24 mouse cellular contexts compared by ENCODE assay signal in the genomic region with DNA sequence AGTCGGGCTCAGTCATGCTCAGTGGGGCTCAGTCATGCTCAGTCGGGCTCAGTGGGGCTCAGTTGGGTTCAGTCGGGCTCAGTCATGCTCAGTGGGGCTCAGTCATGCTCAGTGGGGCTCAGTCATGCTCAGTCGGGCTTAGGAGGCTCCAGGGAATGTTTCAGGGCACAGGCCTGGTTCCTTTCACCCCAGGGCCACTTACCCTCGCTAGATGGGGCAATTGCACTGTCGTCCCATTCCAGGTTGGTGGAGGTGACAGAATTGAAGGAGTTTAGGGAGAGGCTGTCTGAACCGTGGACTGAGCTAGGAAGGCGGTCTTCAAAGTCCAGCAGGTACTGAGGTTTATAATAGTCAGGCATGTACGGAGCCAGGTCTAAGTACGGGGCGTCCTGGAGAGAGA. TPM values are rescaled to one million over a fixed set of nuclear protein-coding genes. Genes with fewer than 3 reads are reported as not detected.
DNase-seq lines count a peak whose midpoint lies in the region; ATAC-seq and TF ChIP-seq lines count a peak whose summit lies in the region.
"Had no signal": no experiment of that assay in that cellular context is flagged by ENCODE, and none has a peak within 500 bp of the region (broad histone marks: within the 10 kb centered on the region; RNA-seq: fewer than 3 reads in every experiment).

No protein-coding gene starts in this region.

- no peak for ATAC-seq in kidney, postnatal 0 days (replicated peaks; ENCODE audit: low FRiP score, low read depth)
- ATAC-seq in kidney, embryonic 15.5 days (replicated peaks; ENCODE audit: low FRiP score), result no peak
- ATAC-seq in lung, postnatal 0 days, result no peak
- ATAC-seq in stomach, postnatal 0 days (ENCODE audit: low FRiP score, low TSS enrichment), result no peak
- ATAC-seq: CD4-positive, CD25-positive, alpha-beta regulatory T cell, adult 4 months; forebrain, embryonic 13.5 days; hindbrain, embryonic 16.5 days had no signal

- H3K9ac ChIP-seq in kidney, postnatal 0 days (ENCODE audit: low read depth, low read length), result no peak overlapping the region
- H3K9ac ChIP-seq in kidney, embryonic 15.5 days, result no peak overlapping the region
- no peak overlapping the region for H3K9ac ChIP-seq in lung, postnatal 0 days (replicated peaks; ENCODE audit: low read depth)
- no peak overlapping the region for H3K9ac ChIP-seq in stomach, postnatal 0 days (ENCODE audit: low read length)
- H3K9ac ChIP-seq: embryonic facial prominence, embryonic 12.5 days; forebrain, embryonic 13.5 days; heart, embryonic 13.5 days; hindbrain, embryonic 12.5 days had no signal

- 0 out of 2 replicates have a peak, but pooled peaks have one; percentile 1 for TF ChIP-seq CTCF in cerebellum, adult 2 months (IDR thresholded peaks at IDR 0.05; ENCODE audit: borderline replicate concordance, insufficient read depth, low read depth, low read length)
- peak; percentile 49 for TF ChIP-seq CTCF in kidney, postnatal 0 days (IDR thresholded peaks at IDR 0.05; ENCODE audit: low read depth)
- TF ChIP-seq CTCF in lung, adult 2 months (IDR thresholded peaks at IDR 0.05; ENCODE audit: insufficient read depth, low read length), result peak; percentile 7; the same call in 1 of the 2 replicates
- TF ChIP-seq CTCF in lung, postnatal 0 days (IDR thresholded peaks at IDR 0.05), result no peak; the same call in 1 of the 2 replicates
- TF ChIP-seq CTCF in stomach, postnatal 0 days (IDR thresholded peaks at IDR 0.05; ENCODE audit: low read depth), result 0 out of 2 replicates have a peak, but pooled peaks have one; percentile 13

- peaks cover 24% of the 10 kb centered on the region for H3K4me1 ChIP-seq in cerebellum, adult 2 months (ENCODE audit: control insufficient read depth, insufficient read depth, low read length)
- peaks cover 11% of the 10 kb centered on the region for H3K4me1 ChIP-seq in kidney, postnatal 0 days (replicated peaks; ENCODE audit: insufficient read depth, low read length)
- peaks cover 21% of the 10 kb centered on the region for H3K4me1 ChIP-seq in kidney, embryonic 15.5 days
- H3K4me1 ChIP-seq in lung, adult 2 months (ENCODE audit: control insufficient read depth, insufficient read depth, low read length), result peaks cover 5% of the 10 kb centered on the region; the same call in 1 of the 2 replicates
- H3K4me1 ChIP-seq in lung, postnatal 0 days (ENCODE audit: insufficient read depth, low read depth, low read length), result peaks cover 2% of the 10 kb centered on the region; the same call in 1 of the 2 replicates
- H3K4me1 ChIP-seq in stomach, postnatal 0 days (replicated peaks; ENCODE audit: control insufficient read depth, insufficient read depth), result no peaks in the 10 kb centered on the region
- H3K4me1 ChIP-seq in forebrain, embryonic 10.5 days, result peaks cover 21% of the 10 kb centered on the region

- no peak overlapping the region for H3K4me3 ChIP-seq in cerebellum, adult 2 months (replicated peaks; ENCODE audit: insufficient read depth, low read depth, low read length)
- no peak overlapping the region for H3K4me3 ChIP-seq in kidney, postnatal 0 days (replicated peaks; ENCODE audit: low read depth, low read length)
- no peak overlapping the region for H3K4me3 ChIP-seq in kidney, embryonic 15.5 days (replicated peaks)
- H3K4me3 ChIP-seq in lung, adult 2 months (replicated peaks; ENCODE audit: extremely low read depth, low read depth, low read length), result no peak overlapping the region
- H3K4me3 ChIP-seq in lung, postnatal 0 days (ENCODE audit: low read depth, low read length), result no peak overlapping the region
- no peak overlapping the region for H3K4me3 ChIP-seq in stomach, postnatal 0 days (ENCODE audit: low read depth, low read length)
- no peak overlapping the region for H3K4me3 ChIP-seq in forebrain, embryonic 10.5 days
- H3K4me3 ChIP-seq: embryonic facial prominence, embryonic 12.5 days; forebrain, embryonic 13.5 days; gastrocnemius, adult 2 months; heart, embryonic 13.5 days; hindbrain, embryonic 12.5 days had no signal

- no peak for DNase-seq in cerebellum, adult 2 months
- DNase-seq in cerebellum, postnatal 25 days, result no peak
- DNase-seq in kidney, postnatal 0 days (ENCODE audit: low spot score), result no peak
- DNase-seq in lung, adult 2 months, result no peak
- no peak for DNase-seq in lung, postnatal 0 days (ENCODE audit: low spot score)
- DNase-seq in stomach, postnatal 0 days (ENCODE audit: low spot score), result no peak
- DNase-seq in forebrain, embryonic 10.5 days (ENCODE audit: extremely low spot score, low spot score), result no peak
- DNase-seq: adrenal gland, adult 8-10 months; adrenal gland, postnatal 36 days; B cell, adult 2 months; cerebellum, adult 8-10 months; cerebellum, postnatal 14 days; gastrocnemius, adult 2 months; gastrocnemius, postnatal 25 days; heart, postnatal 10 days; heart, postnatal 4 days had no signal

- no peak overlapping the region for H3K27ac ChIP-seq in cerebellum, adult 2 months (ENCODE audit: insufficient read depth, low read length)
- no peak overlapping the region for H3K27ac ChIP-seq in kidney, postnatal 0 days
- H3K27ac ChIP-seq in kidney, embryonic 15.5 days, result no peak overlapping the region
- H3K27ac ChIP-seq in lung, postnatal 0 days (ENCODE audit: low read length), result no peak overlapping the region
- no peak overlapping the region for H3K27ac ChIP-seq in stomach, postnatal 0 days (replicated peaks)
- H3K27ac ChIP-seq in forebrain, embryonic 10.5 days, result no peak overlapping the region
- H3K27ac ChIP-seq: embryonic facial prominence, embryonic 12.5 days; forebrain, embryonic 13.5 days; heart, embryonic 13.5 days; hindbrain, embryonic 12.5 days had no signal

- TF ChIP-seq POLR2A in cerebellum, adult 2 months (IDR thresholded peaks at IDR 0.05; ENCODE audit: borderline replicate concordance, insufficient read depth, low read length), result no peak
- TF ChIP-seq POLR2A in lung, adult 2 months (IDR thresholded peaks at IDR 0.05; ENCODE audit: borderline replicate concordance, extremely low read depth, low read depth, low read length), result no peak

- H3K9me3 ChIP-seq in kidney, postnatal 0 days (replicated peaks; ENCODE audit: low read length), result no peaks in the 10 kb centered on the region
- H3K9me3 ChIP-seq in kidney, embryonic 15.5 days (replicated peaks), result no peaks in the 10 kb centered on the region
- no peaks in the 10 kb centered on the region for H3K9me3 ChIP-seq in lung, postnatal 0 days (ENCODE audit: low read length)
- H3K9me3 ChIP-seq in stomach, postnatal 0 days (ENCODE audit: control insufficient read depth, low read length), result no peaks in the 10 kb centered on the region
- no peaks in the 10 kb centered on the region for H3K9me3 ChIP-seq in forebrain, embryonic 10.5 days
- H3K9me3 ChIP-seq: embryonic facial prominence, embryonic 12.5 days; forebrain, embryonic 13.5 days; G1E; heart, embryonic 13.5 days; hindbrain, embryonic 12.5 days had no signal

- no peak overlapping the region for H3K4me2 ChIP-seq in kidney, postnatal 0 days (ENCODE audit: low read length)
- no peak overlapping the region for H3K4me2 ChIP-seq in kidney, embryonic 15.5 days
- H3K4me2 ChIP-seq in lung, postnatal 0 days (replicated peaks; ENCODE audit: low read depth, low read length), result no peak overlapping the region
- H3K4me2 ChIP-seq in stomach, postnatal 0 days (replicated peaks; ENCODE audit: low read depth), result no peak overlapping the region
- H3K4me2 ChIP-seq: embryonic facial prominence, embryonic 12.5 days; forebrain, embryonic 13.5 days; heart, embryonic 13.5 days; hindbrain, embryonic 12.5 days had no signal

- 64% methylated on average over 11 of the region's 11 CpGs for WGBS in cerebellum, adult 2 months
- WGBS in kidney, postnatal 0 days, result 58% methylated on average over 11 of the region's 11 CpGs
- 66% methylated on average over 11 of the region's 11 CpGs for WGBS in kidney, embryonic 15.5 days
- WGBS in lung, adult 2 months, result 72% methylated on average over 11 of the region's 11 CpGs
- WGBS in lung, postnatal 0 days, result 72% methylated on average over 11 of the region's 11 CpGs
- WGBS in stomach, postnatal 0 days, result 78% methylated on average over 11 of the region's 11 CpGs
- 70% methylated on average over 11 of the region's 11 CpGs for WGBS in forebrain, embryonic 10.5 days

- TF ChIP-seq EP300 in lung, postnatal 0 days (IDR thresholded peaks at IDR 0.05), result no peak
- no peak for TF ChIP-seq EP300 in stomach, postnatal 0 days (optimal IDR thresholded peaks at IDR 0.05)

- H3K27me3 ChIP-seq in cerebellum, adult 2 months (ENCODE audit: control insufficient read depth, insufficient read depth, low read length), result no peaks in the 10 kb centered on the region
- no peaks in the 10 kb centered on the region for H3K27me3 ChIP-seq in kidney, postnatal 0 days (ENCODE audit: insufficient read depth, low read length)
- H3K27me3 ChIP-seq in kidney, embryonic 15.5 days, result no peaks in the 10 kb centered on the region
- no peaks in the 10 kb centered on the region for H3K27me3 ChIP-seq in lung, postnatal 0 days (replicated peaks; ENCODE audit: insufficient read depth, low read length)
- H3K27me3 ChIP-seq in stomach, postnatal 0 days (ENCODE audit: control insufficient read depth, insufficient read depth, low read length), result no peaks in the 10 kb centered on the region
- no peaks in the 10 kb centered on the region for H3K27me3 ChIP-seq in forebrain, embryonic 10.5 days (ENCODE audit: poor library complexity, severe bottlenecking)
- H3K27me3 ChIP-seq: embryonic facial prominence, embryonic 12.5 days; forebrain, embryonic 13.5 days; heart, embryonic 13.5 days; hindbrain, embryonic 12.5 days had no signal

- H3K36me3 ChIP-seq in kidney, postnatal 0 days (ENCODE audit: insufficient read depth, low read length), result peaks cover 27% of the 10 kb centered on the region
- peaks cover 74% of the 10 kb centered on the region for H3K36me3 ChIP-seq in kidney, embryonic 15.5 days
- peaks cover 21% of the 10 kb centered on the region; the same call in 1 of the 2 replicates for H3K36me3 ChIP-seq in lung, postnatal 0 days (ENCODE audit: insufficient read depth, low read length)
- H3K36me3 ChIP-seq in stomach, postnatal 0 days (ENCODE audit: control insufficient read depth, insufficient read depth, low read length), result peaks cover 17% of the 10 kb centered on the region
- H3K36me3 ChIP-seq in forebrain, embryonic 10.5 days (replicated peaks), result peaks cover 68% of the 10 kb centered on the region

RNA-seq across cellular contexts. Expression of a gene that starts 15.9 kb away (rescaled TPM):
- polyA plus RNA-seq in cerebellum, adult 2 months (2012; rRNA removed), result 7.7 and 9.5 TPM in 2 replicates
- 1.9 and 2.3 TPM in 2 replicates for polyA plus RNA-seq in kidney, postnatal 0 days (2015; fragmentation: Nextera tagmentation; extraction: Ambion mirVana)
- 0.27 and 0.49 TPM in 2 replicates for polyA plus RNA-seq in kidney, embryonic 15.5 days (2015; fragmentation: Nextera tagmentation; extraction: Ambion mirVana)
- polyA plus RNA-seq in lung, adult 2 months (2012; rRNA removed), result 2.3 and 3.9 TPM in 2 replicates
- polyA plus RNA-seq in lung, postnatal 0 days (2015; fragmentation: Nextera tagmentation; extraction: Ambion mirVana), result 1.1 and 1.2 TPM in 2 replicates
- 1.6 and 1.8 TPM in 2 replicates for polyA plus RNA-seq in stomach, postnatal 0 days (2015; fragmentation: Nextera tagmentation; extraction: Ambion mirVana)
- not detected in 2 replicates for polyA plus RNA-seq in forebrain, embryonic 10.5 days (2016; fragmentation: Nextera tagmentation; extraction: Ambion mirVana)
- polyA plus RNA-seq: CD4-positive, CD25-positive, alpha-beta regulatory T cell, adult 4 months; embryonic facial prominence, embryonic 12.5 days; G1E; hindbrain, embryonic 12.5 days had no signal

RNA-seq across cellular contexts. Expression of a gene that starts 21.0 kb away (rescaled TPM):
- polyA plus RNA-seq in cerebellum, adult 2 months (2012; rRNA removed), result 0.57 and 0.73 TPM in 2 replicates
- polyA plus RNA-seq in kidney, postnatal 0 days (2015; fragmentation: Nextera tagmentation; extraction: Ambion mirVana), result 7.7 and 9.5 TPM in 2 replicates
- polyA plus RNA-seq in kidney, embryonic 15.5 days (2015; fragmentation: Nextera tagmentation; extraction: Ambion mirVana), result 2.7 and 3.1 TPM in 2 replicates
- polyA plus RNA-seq in lung, adult 2 months (2012; rRNA removed), result 5.1 and 5.3 TPM in 2 replicates
- 3.5 and 3.6 TPM in 2 replicates for polyA plus RNA-seq in lung, postnatal 0 days (2015; fragmentation: Nextera tagmentation; extraction: Ambion mirVana)
- polyA plus RNA-seq in stomach, postnatal 0 days (2015; fragmentation: Nextera tagmentation; extraction: Ambion mirVana), result 2.2 and 2.3 TPM in 2 replicates
- 0.86 and 1.0 TPM in 2 replicates for polyA plus RNA-seq in forebrain, embryonic 10.5 days (2016; fragmentation: Nextera tagmentation; extraction: Ambion mirVana)
- polyA plus RNA-seq: CD4-positive, CD25-positive, alpha-beta regulatory T cell, adult 4 months; G1E had no signal

RNA-seq across cellular contexts. Expression of a gene that starts 25.2 kb away (rescaled TPM):
- polyA plus RNA-seq in cerebellum, adult 2 months (2012; rRNA removed), result 124 and 130 TPM in 2 replicates
- polyA plus RNA-seq in kidney, postnatal 0 days (2015; fragmentation: Nextera tagmentation; extraction: Ambion mirVana), result 6.0 and 6.2 TPM in 2 replicates
- polyA plus RNA-seq in kidney, embryonic 15.5 days (2015; fragmentation: Nextera tagmentation; extraction: Ambion mirVana), result 4.7 and 6.8 TPM in 2 replicates
- polyA plus RNA-seq in lung, adult 2 months (2012; rRNA removed), result 45.7 and 52.3 TPM in 2 replicates
- polyA plus RNA-seq in lung, postnatal 0 days (2015; fragmentation: Nextera tagmentation; extraction: Ambion mirVana), result 5.2 and 5.3 TPM in 2 replicates
- 3.5 and 4.3 TPM in 2 replicates for polyA plus RNA-seq in stomach, postnatal 0 days (2015; fragmentation: Nextera tagmentation; extraction: Ambion mirVana)
- 4.0 and 4.4 TPM in 2 replicates for polyA plus RNA-seq in forebrain, embryonic 10.5 days (2016; fragmentation: Nextera tagmentation; extraction: Ambion mirVana)

RNA-seq across cellular contexts. Expression of a gene that starts 33.6 kb away (rescaled TPM):
- polyA plus RNA-seq in cerebellum, adult 2 months (2012; rRNA removed), result 2.3 and 2.6 TPM in 2 replicates
- 58.1 and 64.6 TPM in 2 replicates for polyA plus RNA-seq in kidney, postnatal 0 days (2015; fragmentation: Nextera tagmentation; extraction: Ambion mirVana)
- 71.4 and 81.3 TPM in 2 replicates for polyA plus RNA-seq in kidney, embryonic 15.5 days (2015; fragmentation: Nextera tagmentation; extraction: Ambion mirVana)
- polyA plus RNA-seq in lung, adult 2 months (2012; rRNA removed), result 36.2 and 45.7 TPM in 2 replicates
- polyA plus RNA-seq in lung, postnatal 0 days (2015; fragmentation: Nextera tagmentation; extraction: Ambion mirVana), result 52.3 and 57.5 TPM in 2 replicates
- 45.1 and 49.2 TPM in 2 replicates for polyA plus RNA-seq in stomach, postnatal 0 days (2015; fragmentation: Nextera tagmentation; extraction: Ambion mirVana)
- 23.2 and 30.1 TPM in 2 replicates for polyA plus RNA-seq in forebrain, embryonic 10.5 days (2016; fragmentation: Nextera tagmentation; extraction: Ambion mirVana)
- polyA plus RNA-seq: G1E had no signal

RNA-seq across cellular contexts. Expression of a gene that starts 45.9 kb away (rescaled TPM):
- polyA plus RNA-seq in cerebellum, adult 2 months (2012; rRNA removed), result 7.4 and 8.1 TPM in 2 replicates
- polyA plus RNA-seq in kidney, postnatal 0 days (2015; fragmentation: Nextera tagmentation; extraction: Ambion mirVana), result not detected in 2 replicates
- not detected in 2 replicates for polyA plus RNA-seq in kidney, embryonic 15.5 days (2015; fragmentation: Nextera tagmentation; extraction: Ambion mirVana)
- 9.0 and 14.1 TPM in 2 replicates for polyA plus RNA-seq in lung, adult 2 months (2012; rRNA removed)
- not detected in 2 replicates for polyA plus RNA-seq in lung, postnatal 0 days (2015; fragmentation: Nextera tagmentation; extraction: Ambion mirVana)
- polyA plus RNA-seq in stomach, postnatal 0 days (2015; fragmentation: Nextera tagmentation; extraction: Ambion mirVana), result not detected in 2 replicates
- polyA plus RNA-seq in forebrain, embryonic 10.5 days (2016; fragmentation: Nextera tagmentation; extraction: Ambion mirVana), result 2.5 and 3.8 TPM in 2 replicates
- polyA plus RNA-seq: CD4-positive, CD25-positive, alpha-beta regulatory T cell, adult 4 months; embryonic facial prominence, embryonic 12.5 days; hindbrain, embryonic 16.5 days had no signal
